Mouse (Mus musculus) liver, embryonic 12.5 days (tissue): ENCODE data around the gene Ptbp2. TPM values are rescaled to one million over a fixed set of nuclear protein-coding genes. Genes with fewer than 3 reads are reported as not detected.

Experiments used
- ATAC-seq: fragments of 200-750 bp; cut with Nextera tagmentation; 2 replicates; pipeline ENCODE4 v1.8.0; 2017; ENCODE audit warnings: moderate number of reproducible peaks, mild to moderate bottlenecking, moderate library complexity
- H3K27ac ChIP-seq: fragments of 300-500 bp; sonication (generic); 2 replicates; pipeline ENCODE4 v1.5.1; 2016; ENCODE audit warnings: mild to moderate bottlenecking
- H3K27me3 ChIP-seq: fragments of 300-500 bp; sonication (generic); replicated peaks from 2 replicates; pipeline ENCODE4 v1.6.1; 2016; ENCODE audit warnings: mild to moderate bottlenecking, moderate library complexity
- H3K36me3 ChIP-seq: fragments of 300-500 bp; sonication (generic); 2 replicates; pipeline ENCODE4 v1.6.1; 2016; ENCODE audit warnings: mild to moderate bottlenecking, moderate library complexity
- H3K4me1 ChIP-seq: fragments of 300-500 bp; sonication (generic); 2 replicates; pipeline ENCODE4 v1.6.1; 2016
- H3K4me2 ChIP-seq: fragments of 300-500 bp; sonication (generic); 2 replicates; pipeline ENCODE4 v1.6.1; 2016; ENCODE audit warnings: mild to moderate bottlenecking, moderate library complexity
- H3K4me3 ChIP-seq: fragments of 300-500 bp; sonication (generic); 2 replicates; pipeline ENCODE4 v1.5.1; 2016; ENCODE audit warnings: mild to moderate bottlenecking, moderate library complexity
- H3K9ac ChIP-seq: fragments of 300-500 bp; sonication (generic); 2 replicates; pipeline ENCODE4 v1.6.1; 2016; ENCODE audit warnings: mild to moderate bottlenecking, moderate library complexity
- H3K9me3 ChIP-seq: fragments of 300-500 bp; sonication (generic); replicated peaks from 2 replicates; pipeline ENCODE4 v1.6.1; 2016; ENCODE audit warnings: mild to moderate bottlenecking, moderate library complexity
- WGBS: fragments of 180-500 bp; shearing (Covaris S2); methylation state at CpG from one replicate; pipeline ENCODE4 v1.1.7; 2016; ENCODE audit not compliant: insufficient replicate concordance; 5-methylcytosine and 5-hydroxymethylcytosine counted together
- polyA plus RNA-seq: library from polyadenylated mRNA; unstranded; fragments of >200 nt; fragmentation: Nextera tagmentation; extraction: Ambion mirVana; gene quantifications from 2 replicates; pipeline ENCODE4 v1.2.1, GENCODE M21; 2016

The Ptbp2 gene
- 12.8 and 14.3 TPM in 2 replicates for polyA plus RNA-seq

DNA sequence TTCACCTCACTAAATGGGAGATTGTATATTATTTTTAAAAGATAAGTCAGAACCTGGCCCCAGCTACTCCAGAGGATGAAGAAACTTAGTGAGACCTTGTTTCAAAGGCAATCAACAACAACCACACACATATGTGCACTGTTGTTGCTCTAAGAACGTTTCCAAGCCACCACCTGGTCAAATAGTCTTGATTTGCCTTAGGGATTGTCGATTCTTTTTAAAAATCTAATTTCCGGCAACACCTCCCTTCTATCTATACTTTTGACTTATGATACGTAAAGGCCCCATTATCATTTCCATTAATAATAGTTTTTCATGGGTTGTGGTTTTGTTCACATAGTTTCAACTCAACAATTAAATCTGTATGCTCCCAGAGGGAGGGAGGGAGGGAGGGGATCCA lies at the start of gene Ptbp2:
Gene Ptbp2, minus strand, starts transcription at position 101 of the 400 bp plus-strand sequence.
- 82% methylated on average over 4 of the region's 4 CpGs for WGBS
- Histone ChIP-seq H3K4me3 (peak within 1 kb of the TSS; percentile 88), H3K9me3 (no peaks in the 10 kb centered on the region), H3K4me1 (peaks cover 20% of the 10 kb centered on the region), H3K9ac (peak within 1 kb of the TSS; percentile 96), H3K36me3 (peaks cover 5% of the 10 kb centered on the region), H3K27me3 (no peaks in the 10 kb centered on the region), H3K27ac (peak within 1 kb of the TSS; percentile 85), H3K4me2 (peak within 1 kb of the TSS; percentile 80)
- no peak for ATAC-seq

DNA sequence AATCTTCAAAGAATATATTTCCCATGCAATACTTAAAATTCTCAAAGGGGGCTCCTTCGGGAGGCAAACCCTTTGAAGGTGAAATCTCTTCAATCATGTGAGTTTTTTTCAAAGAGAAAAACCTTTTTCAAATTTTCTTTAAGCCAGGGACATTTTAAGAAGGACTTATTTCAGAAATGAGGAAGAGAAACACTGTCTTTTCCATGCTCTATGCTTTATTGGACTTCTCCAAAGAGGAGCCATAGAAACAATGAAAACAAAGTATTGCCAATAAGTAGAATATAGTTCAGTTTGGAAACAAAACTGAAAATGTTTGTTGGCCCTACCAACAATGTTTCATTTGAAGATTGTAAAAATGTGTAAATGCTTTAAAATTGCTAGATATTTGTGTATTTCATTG lies 30.4 kb upstream of the Ptbp2 start:
- Histone ChIP-seq H3K9ac (no peak overlapping the region), H3K4me2 (no peak overlapping the region), H3K4me3 (no peak overlapping the region), H3K27me3 (no peaks in the 10 kb centered on the region), H3K36me3 (no peaks in the 10 kb centered on the region), H3K9me3 (no peaks in the 10 kb centered on the region), H3K4me1 (no peaks in the 10 kb centered on the region), H3K27ac (no peak overlapping the region)
- WGBS: 52% methylated on average over 1 of the region's 1 CpGs
- no peak for ATAC-seq

DNA sequence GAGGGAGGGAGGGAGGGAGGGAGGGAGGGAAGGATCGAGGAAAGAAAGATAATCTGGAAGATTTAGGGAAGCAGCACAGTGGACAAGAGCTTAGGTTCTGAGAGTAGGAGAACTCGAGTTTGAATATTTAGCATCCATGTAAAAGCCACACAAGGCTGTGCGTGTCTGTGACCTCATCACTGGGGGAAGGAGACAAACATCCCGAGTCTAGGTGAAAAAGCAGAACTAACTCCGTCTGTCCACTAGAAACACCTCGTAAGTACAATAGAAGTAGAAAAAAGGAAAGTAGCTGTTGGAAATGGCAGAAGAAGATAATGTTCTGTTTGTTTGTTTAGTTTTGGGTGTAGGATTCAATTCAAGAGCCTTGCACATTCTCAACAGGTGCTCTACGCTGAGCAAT lies 21.9 kb upstream of the Ptbp2 start:
- Histone ChIP-seq H3K4me1 (no peaks in the 10 kb centered on the region), H3K27me3 (no peaks in the 10 kb centered on the region), H3K36me3 (no peaks in the 10 kb centered on the region), H3K27ac (no peak overlapping the region), H3K9me3 (no peaks in the 10 kb centered on the region), H3K4me3 (no peak overlapping the region), H3K9ac (no peak overlapping the region), H3K4me2 (no peak overlapping the region)
- 28% methylated on average over 7 of the region's 7 CpGs for WGBS
- no peak for ATAC-seq

DNA sequence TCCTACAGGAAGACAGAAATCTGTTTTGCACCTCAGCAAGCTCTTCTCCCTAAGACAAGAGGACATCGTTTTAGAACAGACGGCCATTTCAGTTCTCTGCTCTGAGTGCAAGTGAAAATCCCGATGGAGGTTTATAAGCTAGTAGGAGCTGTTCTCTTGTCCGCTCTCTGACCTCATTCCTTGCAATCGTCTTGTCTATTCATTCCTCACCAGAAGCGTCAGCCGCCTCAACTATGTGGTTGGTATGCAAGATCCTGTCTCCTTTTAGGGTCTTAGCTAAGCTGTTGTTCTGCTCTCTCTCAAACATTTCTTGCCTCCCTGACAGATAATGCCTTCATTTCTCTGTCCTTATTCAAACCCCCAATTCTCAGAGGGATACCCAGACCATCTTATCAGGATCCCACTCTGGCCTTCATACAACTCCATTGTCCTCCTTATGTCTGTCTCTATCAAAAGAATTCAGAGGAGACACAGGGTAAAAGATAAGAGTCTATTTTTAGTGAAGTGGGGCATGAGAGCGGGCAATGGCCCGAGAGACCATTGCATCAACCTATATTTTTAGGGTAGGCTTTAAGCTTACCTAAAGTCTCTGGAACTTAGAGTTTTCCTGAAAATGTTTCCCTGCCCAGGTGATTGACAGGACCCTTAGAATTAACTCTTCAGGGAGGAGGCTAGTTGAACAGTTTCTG lies 10.6 kb upstream of the Ptbp2 start:
- ATAC-seq: no peak
- no peaks in the 10 kb centered on the region for H3K4me1 ChIP-seq
- H3K27me3 ChIP-seq: no peaks in the 10 kb centered on the region
- H3K9me3 ChIP-seq: no peaks in the 10 kb centered on the region
- H3K4me3 ChIP-seq: no peak overlapping the region
- 53% methylated on average over 9 of the region's 9 CpGs for WGBS
- H3K4me2 ChIP-seq: no peak overlapping the region
- no peak overlapping the region for H3K27ac ChIP-seq
- no peak overlapping the region for H3K9ac ChIP-seq
- no peaks in the 10 kb centered on the region for H3K36me3 ChIP-seq

- Histone ChIP-seq H3K36me3 (peaks cover 13% of the 10 kb centered on the region), H3K4me3 (peak overlapping the region; percentile 88), H3K27me3 (no peaks in the 10 kb centered on the region), H3K4me2 (peak overlapping the region; percentile 80), H3K4me1 (peaks cover 31% of the 10 kb centered on the region), H3K27ac (peak overlapping the region; percentile 85), H3K9ac (peak overlapping the region; percentile 96), H3K9me3 (no peaks in the 10 kb centered on the region)
- peak; percentile 86 for ATAC-seq
- 2% methylated on average over 30 of the region's 89 CpGs for WGBS
Measured at GRCm38 (mm10) chr3:119782946-119783701, 1.1 kb downstream of the Ptbp2 start.

GRCm38 (mm10) chr3:119782022-119782945 lies 2.0 kb downstream of the Ptbp2 start:
- Histone ChIP-seq H3K4me2 (peak overlapping the region; percentile 80), H3K9me3 (no peaks in the 10 kb centered on the region), H3K9ac (peak overlapping the region; percentile 96), H3K36me3 (peaks cover 13% of the 10 kb centered on the region), H3K27ac (peak overlapping the region; percentile 85), H3K27me3 (no peaks in the 10 kb centered on the region), H3K4me1 (peaks cover 33% of the 10 kb centered on the region), H3K4me3 (peak overlapping the region; percentile 88)
- peak; percentile 60 for ATAC-seq
- 1% methylated on average over 45 of the region's 63 CpGs for WGBS

- peak overlapping the region; percentile 28 for H3K4me2 ChIP-seq
- no peak overlapping the region for H3K9ac ChIP-seq
- no peaks in the 10 kb centered on the region for H3K9me3 ChIP-seq
- H3K36me3 ChIP-seq: peaks cover 13% of the 10 kb centered on the region
- ATAC-seq: no peak
- H3K27me3 ChIP-seq: no peaks in the 10 kb centered on the region
- peaks cover 35% of the 10 kb centered on the region for H3K4me1 ChIP-seq
- H3K27ac ChIP-seq: no peak overlapping the region
- no peak overlapping the region for H3K4me3 ChIP-seq
Measured at GRCm38 (mm10) chr3:119780876-119781275, 3.4 kb downstream of the Ptbp2 start.

GRCm38 (mm10) chr3:119779261-119779660 lies 5.0 kb downstream of the Ptbp2 start:
- Histone ChIP-seq H3K9me3 (no peaks in the 10 kb centered on the region), H3K9ac (no peak overlapping the region), H3K27me3 (no peaks in the 10 kb centered on the region), H3K4me1 (peaks cover 37% of the 10 kb centered on the region), H3K27ac (no peak overlapping the region), H3K4me3 (no peak overlapping the region), H3K36me3 (peaks cover 13% of the 10 kb centered on the region), H3K4me2 (peak overlapping the region; percentile 3; the same call in 1 of the 2 replicates)
- ATAC-seq: no peak
- 95% methylated on average over 1 of the region's 1 CpGs for WGBS

- Histone ChIP-seq H3K9ac (no peak overlapping the region), H3K9me3 (no peaks in the 10 kb centered on the region), H3K36me3 (peaks cover 13% of the 10 kb centered on the region), H3K4me3 (no peak overlapping the region), H3K27ac (no peak overlapping the region), H3K4me1 (peaks cover 35% of the 10 kb centered on the region), H3K4me2 (no peak overlapping the region), H3K27me3 (no peaks in the 10 kb centered on the region)
- 60% methylated on average over 2 of the region's 2 CpGs for WGBS
- ATAC-seq: no peak
Measured at GRCm38 (mm10) chr3:119778431-119778830, 5.8 kb downstream of the Ptbp2 start.

DNA sequence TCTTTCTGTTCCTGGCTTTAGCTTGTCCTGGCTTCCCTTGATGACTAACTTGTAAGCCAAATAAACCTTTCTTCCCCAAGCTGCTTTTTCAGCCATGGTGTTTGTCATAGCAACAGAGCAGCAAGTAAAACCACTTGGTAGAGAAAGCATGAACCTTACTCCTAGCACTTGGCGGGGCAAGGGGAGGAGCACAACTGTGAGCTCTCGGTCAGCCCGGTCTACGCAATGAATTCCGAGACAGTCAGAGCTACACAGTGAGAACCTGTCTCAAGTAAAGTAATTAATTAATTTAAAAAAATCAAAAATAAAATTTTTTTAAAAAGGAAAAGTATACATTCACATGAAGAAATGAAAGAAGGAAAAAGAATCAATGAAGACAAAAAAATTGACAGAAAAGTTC lies 8.1 kb downstream of the Ptbp2 start:
- no peak overlapping the region for H3K27ac ChIP-seq
- no peak overlapping the region for H3K9ac ChIP-seq
- H3K36me3 ChIP-seq: peaks cover 13% of the 10 kb centered on the region
- no peak for ATAC-seq
- peaks cover 26% of the 10 kb centered on the region for H3K4me1 ChIP-seq
- 91% methylated on average over 5 of the region's 5 CpGs for WGBS
- no peaks in the 10 kb centered on the region for H3K27me3 ChIP-seq
- no peak overlapping the region for H3K4me2 ChIP-seq
- H3K4me3 ChIP-seq: no peak overlapping the region
- H3K9me3 ChIP-seq: no peaks in the 10 kb centered on the region

GRCm38 (mm10) chr3:119772789-119773188 lies 11.5 kb downstream of the Ptbp2 start:
- H3K4me3 ChIP-seq: no peak overlapping the region
- no peaks in the 10 kb centered on the region for H3K9me3 ChIP-seq
- no peaks in the 10 kb centered on the region for H3K27me3 ChIP-seq
- H3K9ac ChIP-seq: no peak overlapping the region
- H3K27ac ChIP-seq: no peak overlapping the region
- H3K4me1 ChIP-seq: 0 out of 2 replicates have a peak, but pooled peaks cover 4% of the 10 kb centered on the region
- H3K4me2 ChIP-seq: no peak overlapping the region
- ATAC-seq: no peak
- H3K36me3 ChIP-seq: peaks cover 9% of the 10 kb centered on the region; the same call in 1 of the 2 replicates
- WGBS: 76% methylated on average over 2 of the region's 2 CpGs
